Mouse (Mus musculus) limb, embryonic 15.5 days (tissue): Measurements from ENCODE around the gene Il27ra. TPM values are rescaled to one million over a fixed set of nuclear protein-coding genes. Genes with fewer than 3 reads are reported as not detected.

Source experiments
- ATAC-seq: fragments of 200-750 bp; cut with Nextera tagmentation; 2 replicates; pipeline ENCODE4 v1.8.0; 2017; ENCODE audit warnings: low read depth, moderate TSS enrichment; ENCODE audit not compliant: insufficient number of reproducible peaks, low FRiP score, low TSS enrichment
- H3K27ac ChIP-seq: fragments of 300-500 bp; sonication (generic); 2 replicates; pipeline ENCODE4 v1.5.1; 2015; ENCODE audit warnings: moderate library complexity, mild to moderate bottlenecking, inconsistent platforms
- H3K27me3 ChIP-seq: fragments of 300-500 bp; sonication (generic); 2 replicates; pipeline ENCODE4 v1.6.1; 2015; ENCODE audit warnings: inconsistent platforms
- H3K36me3 ChIP-seq: fragments of 300-500 bp; sonication (generic); 2 replicates; pipeline ENCODE4 v1.6.1; 2015; ENCODE audit warnings: inconsistent platforms
- H3K4me1 ChIP-seq: fragments of 300-500 bp; sonication (generic); 2 replicates; pipeline ENCODE4 v1.6.1; 2015; ENCODE audit warnings: inconsistent platforms
- H3K4me2 ChIP-seq: fragments of 300-500 bp; sonication (generic); 2 replicates; pipeline ENCODE4 v1.6.1; 2015; ENCODE audit warnings: mild to moderate bottlenecking, inconsistent platforms
- H3K4me3 ChIP-seq: fragments of 300-500 bp; sonication (generic); 2 replicates; pipeline ENCODE4 v1.5.1; 2015; ENCODE audit warnings: mild to moderate bottlenecking, inconsistent platforms
- H3K9ac ChIP-seq: fragments of 300-500 bp; sonication (generic); 2 replicates; pipeline ENCODE4 v1.6.1; 2015; ENCODE audit warnings: inconsistent platforms
- H3K9me3 ChIP-seq: fragments of 300-500 bp; sonication (generic); 2 replicates; pipeline ENCODE4 v1.6.1; 2016; ENCODE audit warnings: inconsistent platforms
- WGBS: fragments of 180-500 bp; shearing (Covaris S2); methylation state at CpG from one replicate; pipeline ENCODE4 v1.1.7; 2015; 5-methylcytosine and 5-hydroxymethylcytosine counted together
- polyA plus RNA-seq: library from polyadenylated mRNA; unstranded; fragments of >200 nt; fragmentation: Nextera tagmentation; extraction: Ambion mirVana; gene quantifications from 2 replicates; pipeline ENCODE4 v1.2.1, GENCODE M21; 2015

Il27ra gene
- polyA plus RNA-seq, 1 experiment from 2014 or later: 2.2 TPM

- Histone ChIP-seq H3K4me1 (peaks cover 20% of the 10 kb centered on the region), H3K4me2 (no peak overlapping the region), H3K9ac (no peak overlapping the region), H3K27ac (no peak overlapping the region), H3K9me3 (no peaks in the 10 kb centered on the region), H3K36me3 (no peaks in the 10 kb centered on the region), H3K27me3 (no peaks in the 10 kb centered on the region), H3K4me3 (no peak overlapping the region)
- 58% methylated on average over 8 of the region's 8 CpGs for WGBS
- ATAC-seq: no peak
These were observed 21.6 kb upstream of the Il27ra start for GRCm38 (mm10) chr8:84063861-84064610.

GRCm38 (mm10) chr8:84060245-84060644 is 17.9 kb upstream of the Il27ra start:
- Histone ChIP-seq H3K9ac (no peak overlapping the region), H3K4me1 (no peaks in the 10 kb centered on the region), H3K4me2 (no peak overlapping the region), H3K27me3 (no peaks in the 10 kb centered on the region), H3K36me3 (no peaks in the 10 kb centered on the region), H3K4me3 (no peak overlapping the region), H3K9me3 (no peaks in the 10 kb centered on the region), H3K27ac (no peak overlapping the region)
- no peak for ATAC-seq
- 81% methylated on average over 2 of the region's 2 CpGs for WGBS

GRCm38 (mm10) chr8:84059226-84059625 is 16.8 kb upstream of the Il27ra start:
- H3K27ac ChIP-seq: no peak overlapping the region
- no peaks in the 10 kb centered on the region for H3K27me3 ChIP-seq
- H3K9me3 ChIP-seq: no peaks in the 10 kb centered on the region
- no peaks in the 10 kb centered on the region for H3K36me3 ChIP-seq
- no peak for ATAC-seq
- no peak overlapping the region for H3K4me3 ChIP-seq
- no peak overlapping the region for H3K9ac ChIP-seq
- no peak overlapping the region for H3K4me2 ChIP-seq
- H3K4me1 ChIP-seq: no peaks in the 10 kb centered on the region
- 84% methylated on average over 2 of the region's 2 CpGs for WGBS

- Histone ChIP-seq H3K4me2 (no peak overlapping the region), H3K9me3 (no peaks in the 10 kb centered on the region), H3K36me3 (no peaks in the 10 kb centered on the region), H3K27me3 (no peaks in the 10 kb centered on the region), H3K27ac (no peak overlapping the region), H3K4me3 (no peak overlapping the region), H3K4me1 (no peaks in the 10 kb centered on the region), H3K9ac (no peak overlapping the region)
- 97% methylated on average over 1 of the region's 1 CpGs for WGBS
- no peak for ATAC-seq
These were observed 15.4 kb upstream of the Il27ra start for GRCm38 (mm10) chr8:84057827-84058226.

- Histone ChIP-seq H3K9ac (no peak overlapping the region), H3K4me1 (no peaks in the 10 kb centered on the region), H3K36me3 (no peaks in the 10 kb centered on the region), H3K9me3 (no peaks in the 10 kb centered on the region), H3K27ac (no peak overlapping the region), H3K27me3 (no peaks in the 10 kb centered on the region), H3K4me3 (no peak overlapping the region), H3K4me2 (no peak overlapping the region)
- WGBS: 96% methylated on average over 5 of the region's 5 CpGs
- ATAC-seq: no peak
These were observed 10.8 kb upstream of the Il27ra start for GRCm38 (mm10) chr8:84053229-84053628.

- no peak for ATAC-seq
- whole genome bisulfite sequencing: 80% methylated on average over 3 of the region's 3 CpGs
- no peaks in the 10 kb centered on the region for H3K9me3 ChIP-seq
- no peak overlapping the region for H3K4me2 ChIP-seq
- no peak overlapping the region for H3K4me3 ChIP-seq
- H3K27ac ChIP-seq: no peak overlapping the region
- no peaks in the 10 kb centered on the region for H3K36me3 ChIP-seq
- no peaks in the 10 kb centered on the region for H3K4me1 ChIP-seq
- no peaks in the 10 kb centered on the region for H3K27me3 ChIP-seq
- H3K9ac ChIP-seq: no peak overlapping the region
These were observed 10.4 kb upstream of the Il27ra start for GRCm38 (mm10) chr8:84052746-84053145.

GRCm38 (mm10) chr8:84048171-84048570 is 5.8 kb upstream of the Il27ra start:
- WGBS: 44% methylated on average over 5 of the region's 5 CpGs
- Histone ChIP-seq H3K36me3 (no peaks in the 10 kb centered on the region), H3K9ac (no peak overlapping the region), H3K27ac (no peak overlapping the region), H3K4me1 (peaks cover 5% of the 10 kb centered on the region; the same call in 1 of the 2 replicates), H3K4me2 (no peak overlapping the region), H3K27me3 (peaks cover 28% of the 10 kb centered on the region), H3K9me3 (no peaks in the 10 kb centered on the region), H3K4me3 (no peak overlapping the region)
- ATAC-seq: no peak

GRCm38 (mm10) chr8:84046505-84046904 is 4.1 kb upstream of the Il27ra start:
- no peak overlapping the region for H3K9ac ChIP-seq
- H3K27me3 ChIP-seq: peaks cover 45% of the 10 kb centered on the region
- no peaks in the 10 kb centered on the region for H3K36me3 ChIP-seq
- H3K4me1 ChIP-seq: peaks cover 18% of the 10 kb centered on the region
- ATAC-seq: no peak
- no peak overlapping the region for H3K4me2 ChIP-seq
- H3K9me3 ChIP-seq: no peaks in the 10 kb centered on the region
- no peak overlapping the region for H3K27ac ChIP-seq
- no peak overlapping the region for H3K4me3 ChIP-seq
- WGBS: 73% methylated on average over 3 of the region's 3 CpGs

- 9% methylated on average over 9 of the region's 9 CpGs for WGBS
- H3K36me3 ChIP-seq: no peaks in the 10 kb centered on the region
- H3K9me3 ChIP-seq: no peaks in the 10 kb centered on the region
- no peak within 1 kb of the TSS for H3K4me3 ChIP-seq
- no peak within 1 kb of the TSS for H3K4me2 ChIP-seq
- no peak within 1 kb of the TSS for H3K9ac ChIP-seq
- no peak for ATAC-seq
- H3K27ac ChIP-seq: no peak within 1 kb of the TSS
- H3K4me1 ChIP-seq: peaks cover 18% of the 10 kb centered on the region
- peaks cover 58% of the 10 kb centered on the region for H3K27me3 ChIP-seq
These were observed 2.5 kb upstream of the Il27ra start, which contains the start of gene Rln3 for GRCm38 (mm10) chr8:84044900-84045299. TSS of gene Rln3 (minus strand) at chr8:84045000.

GRCm38 (mm10) chr8:84044103-84044502 is 1.7 kb upstream of the Il27ra start:
- Histone ChIP-seq H3K4me3 (no peak overlapping the region), H3K27ac (no peak overlapping the region), H3K4me1 (peaks cover 18% of the 10 kb centered on the region), H3K9me3 (no peaks in the 10 kb centered on the region), H3K4me2 (no peak overlapping the region), H3K36me3 (no peaks in the 10 kb centered on the region), H3K27me3 (peaks cover 58% of the 10 kb centered on the region), H3K9ac (no peak overlapping the region)
- WGBS: 8% methylated on average over 7 of the region's 7 CpGs
- ATAC-seq: no peak

- Histone ChIP-seq H3K4me3 (peak overlapping the region; percentile 40), H3K4me2 (no peak overlapping the region), H3K9me3 (no peaks in the 10 kb centered on the region), H3K36me3 (no peaks in the 10 kb centered on the region), H3K9ac (no peak overlapping the region), H3K27me3 (peaks cover 68% of the 10 kb centered on the region), H3K4me1 (peaks cover 18% of the 10 kb centered on the region), H3K27ac (no peak overlapping the region)
- ATAC-seq: no peak
- 27% methylated on average over 12 of the region's 12 CpGs for WGBS
These were observed 556 bp upstream of the Il27ra start for GRCm38 (mm10) chr8:84042948-84043342.

GRCm38 (mm10) chr8:84039050-84039449 is 3.3 kb downstream of the Il27ra start:
- Histone ChIP-seq H3K36me3 (no peaks in the 10 kb centered on the region), H3K27me3 (peaks cover 60% of the 10 kb centered on the region), H3K9ac (no peak overlapping the region), H3K9me3 (no peaks in the 10 kb centered on the region), H3K4me1 (peaks cover 13% of the 10 kb centered on the region), H3K4me3 (no peak overlapping the region), H3K4me2 (no peak overlapping the region), H3K27ac (no peak overlapping the region)
- WGBS: 1% methylated on average over 5 of the region's 5 CpGs
- ATAC-seq: no peak

GRCm38 (mm10) chr8:84038015-84038414 is 4.4 kb downstream of the Il27ra start:
- H3K27me3 ChIP-seq: peaks cover 50% of the 10 kb centered on the region
- H3K27ac ChIP-seq: no peak overlapping the region
- peaks cover 13% of the 10 kb centered on the region for H3K4me1 ChIP-seq
- H3K36me3 ChIP-seq: no peaks in the 10 kb centered on the region
- no peak overlapping the region for H3K9ac ChIP-seq
- WGBS: 69% methylated on average over 5 of the region's 5 CpGs
- no peak for ATAC-seq
- H3K9me3 ChIP-seq: no peaks in the 10 kb centered on the region
- no peak overlapping the region for H3K4me3 ChIP-seq
- no peak overlapping the region for H3K4me2 ChIP-seq
